Mouse (Mus musculus) megakaryocyte, adult 5-6 weeks (primary cell): ENCODE measurements around the gene Sh3bgrl3. TPM values are rescaled to one million over a fixed set of nuclear protein-coding genes. Genes with fewer than 3 reads are reported as not detected.

Experiments
- ATAC-seq: 2 replicates; pipeline ENCODE4 v1.8.0; 2016; ENCODE audit warnings: mild to moderate bottlenecking, inconsistent platforms; ENCODE audit not compliant: poor library complexity, severe bottlenecking
- total RNA-seq, 2 experiments: library from RNA; stranded (forward) in 1 of 2; stranded (reverse) in 1 of 2; fragments of 153-499, 151-499 nt in 1 of 2; fragments of 221-1000, 200-1000 nt in 1 of 2; gene quantifications; 2 replicates each; pipeline versions ENCODE4 v1.2.3 to v1.2.4; 2015 to 2017

The Sh3bgrl3 gene
- total RNA-seq, 2 experiments from 2014 or later: 523 to 1,305 TPM

GRCm38 (mm10) chr4:134113356-134113994 lies 15.1 kb downstream of the Sh3bgrl3 start:
- no peak for ATAC-seq

- no peak for ATAC-seq
Measured at GRCm38 (mm10) chr4:134112403-134112802, 16.2 kb downstream of the Sh3bgrl3 start.

DNA sequence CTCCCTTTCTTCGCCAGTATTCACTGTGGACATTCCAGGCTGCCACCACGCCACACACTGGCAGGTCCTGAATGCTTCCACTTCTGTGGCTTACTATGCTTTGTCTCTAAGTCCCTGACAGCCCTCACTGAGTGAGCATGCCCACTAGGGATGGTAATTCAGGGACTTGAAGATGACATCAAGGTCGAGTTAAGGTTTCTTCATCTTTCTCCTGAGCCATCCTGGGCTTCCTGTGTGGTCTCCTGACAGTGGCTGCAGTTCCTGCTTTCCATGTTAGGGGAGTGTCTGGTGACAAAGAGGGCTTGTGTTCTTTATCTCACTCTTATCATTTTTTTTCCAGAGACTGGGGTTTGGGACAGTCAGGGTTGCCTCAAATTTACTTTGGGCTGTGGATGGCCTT lies 17.9 kb downstream of the Sh3bgrl3 start:
- peak; percentile 59 for ATAC-seq

DNA sequence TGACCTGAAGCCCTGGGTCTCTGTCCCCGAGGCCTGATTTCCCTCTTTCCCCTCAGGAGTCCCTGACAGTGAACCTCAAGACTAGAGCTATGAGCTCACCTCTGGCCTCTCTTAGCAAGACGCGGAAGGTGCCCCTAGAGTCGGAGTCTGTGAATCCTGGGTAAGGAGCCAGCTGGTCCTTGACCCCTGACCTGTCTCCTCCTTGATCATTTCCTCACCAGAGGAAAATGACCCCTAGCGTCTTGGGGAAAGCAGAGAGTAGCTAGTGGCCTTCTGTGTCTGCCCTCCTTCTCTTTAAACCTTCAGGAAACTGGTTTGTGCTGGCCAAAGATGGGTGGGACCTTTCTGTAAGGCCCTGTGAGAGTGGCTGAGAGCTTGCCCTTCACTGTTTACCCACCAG lies 20.4 kb downstream of the Sh3bgrl3 start:
- no peak for ATAC-seq

GRCm38 (mm10) chr4:134107730-134108129 lies 20.9 kb downstream of the Sh3bgrl3 start:
- ATAC-seq: no peak

DNA sequence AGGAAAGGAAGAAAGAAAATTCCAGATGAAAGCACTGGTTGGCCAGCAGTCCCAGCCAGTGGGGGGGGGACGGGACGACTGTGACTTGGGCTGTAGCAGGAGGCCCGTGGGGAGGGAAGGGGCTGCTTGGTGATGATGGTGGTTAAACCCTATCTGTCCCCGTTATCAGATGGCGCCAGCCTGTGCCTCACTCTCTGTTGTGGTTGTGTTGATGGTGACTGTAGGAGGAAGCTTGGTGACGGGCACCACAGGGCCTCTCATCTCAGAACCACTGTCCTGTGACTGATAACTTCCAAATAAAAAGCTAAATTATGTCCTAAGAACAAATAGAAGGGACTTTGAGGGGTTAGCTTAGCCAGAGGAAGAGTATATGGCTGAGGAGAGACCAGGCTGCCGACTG lies 22.5 kb downstream of the Sh3bgrl3 start:
- peak; percentile 28; the same call in 1 of the 2 replicates for ATAC-seq

- ATAC-seq: peak; percentile 7; the same call in 1 of the 2 replicates
Measured at GRCm38 (mm10) chr4:134102742-134103119, 25.9 kb downstream of the Sh3bgrl3 start.

GRCm38 (mm10) chr4:134101979-134102741 lies 26.4 kb downstream of the Sh3bgrl3 start, which contains the start of gene Ubxn11:
Gene Ubxn11 (plus strand): TSS chr4:134102570.
- ATAC-seq: peak; percentile 80

DNA sequence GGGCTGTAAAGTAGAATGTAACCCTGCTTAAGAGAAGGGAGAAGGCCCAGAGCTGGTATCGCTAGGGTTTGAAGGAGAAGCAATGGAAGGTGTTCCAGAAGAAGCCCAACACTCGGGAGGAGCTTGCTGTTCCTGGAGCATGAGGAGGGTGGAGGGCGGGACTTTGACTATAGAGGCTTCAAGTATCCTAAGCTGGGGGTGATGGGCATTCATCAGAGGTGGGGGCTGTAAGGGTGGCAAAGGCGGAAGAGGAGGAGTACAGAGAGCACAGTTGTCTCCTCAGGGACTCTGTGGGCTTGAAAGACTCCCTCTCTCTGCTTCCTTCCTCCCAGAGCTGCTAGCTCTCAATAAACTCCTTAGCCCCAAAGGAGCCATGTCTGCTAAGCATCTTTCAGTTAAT lies 28.3 kb downstream of the Sh3bgrl3 start:
- ATAC-seq: no peak

- ATAC-seq: peak; percentile 72
Measured at GRCm38 (mm10) chr4:134098628-134099027, 30.0 kb downstream of the Sh3bgrl3 start.

DNA sequence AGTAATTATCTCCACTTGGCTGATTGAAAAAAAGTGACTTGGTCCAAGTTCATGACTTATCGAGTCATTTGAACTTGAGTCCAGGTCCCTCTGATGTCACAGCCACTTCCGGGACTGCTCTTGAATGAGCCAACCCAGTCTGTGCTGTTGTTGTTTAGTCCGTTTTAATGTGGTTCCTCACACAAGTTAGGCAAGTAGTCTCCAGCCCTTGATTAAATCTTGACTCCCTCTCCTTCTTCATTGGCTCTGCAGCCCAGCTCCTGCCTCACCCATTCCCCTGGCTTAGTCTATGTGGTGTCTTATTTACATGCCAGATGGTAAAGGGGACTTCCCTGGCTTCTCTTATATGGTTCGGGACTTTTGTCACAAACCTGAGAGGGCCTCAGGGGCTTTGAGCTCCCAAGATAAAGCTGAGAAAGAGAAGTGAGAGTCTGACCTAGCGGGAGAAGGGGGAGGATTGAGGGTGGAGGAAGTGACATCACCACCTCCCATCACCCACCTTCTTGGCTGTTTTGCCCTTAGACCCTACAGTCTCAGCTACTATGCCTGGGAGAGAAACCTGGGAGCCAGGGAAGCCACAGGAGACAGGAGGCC lies 31.5 kb downstream of the Sh3bgrl3 start:
- ATAC-seq: peak; percentile 46

- ATAC-seq: no peak
Measured at GRCm38 (mm10) chr4:134096120-134096519, 32.5 kb downstream of the Sh3bgrl3 start.

DNA sequence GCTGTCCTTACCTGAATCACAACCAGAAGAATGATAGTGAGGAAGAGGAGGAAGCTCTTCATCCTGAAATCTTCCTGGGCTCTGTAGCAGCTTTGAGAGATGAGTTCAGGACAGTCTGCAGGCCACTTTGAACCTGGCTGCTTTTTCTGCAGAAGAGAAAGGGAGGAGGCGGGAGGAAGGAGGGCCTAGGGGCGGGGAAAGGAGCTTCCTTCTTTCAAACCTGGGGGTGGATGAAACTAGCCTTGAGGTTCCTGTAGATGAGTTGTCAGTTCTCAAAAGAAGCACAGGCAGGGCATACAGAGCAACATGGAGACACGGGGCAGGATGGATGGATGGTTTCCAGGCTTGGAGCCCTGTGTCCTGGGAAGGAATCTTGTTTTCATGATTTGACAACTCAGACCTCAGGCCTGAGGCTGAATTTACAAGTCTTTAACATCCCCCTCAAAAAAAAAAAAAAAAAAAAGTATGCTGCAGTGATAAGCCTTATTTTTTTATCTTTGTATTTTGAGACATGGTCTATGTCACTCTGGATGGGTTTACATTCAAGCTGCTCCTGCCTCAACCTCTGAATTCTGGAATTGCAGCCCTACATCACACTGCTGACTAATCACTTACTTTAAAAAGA lies 33.6 kb downstream of the Sh3bgrl3 start, which contains the start of gene Cd52:
Gene Cd52, minus strand, starts transcription at position 160 of the 625 bp plus-strand sequence.
- ATAC-seq: peak; percentile 53

DNA sequence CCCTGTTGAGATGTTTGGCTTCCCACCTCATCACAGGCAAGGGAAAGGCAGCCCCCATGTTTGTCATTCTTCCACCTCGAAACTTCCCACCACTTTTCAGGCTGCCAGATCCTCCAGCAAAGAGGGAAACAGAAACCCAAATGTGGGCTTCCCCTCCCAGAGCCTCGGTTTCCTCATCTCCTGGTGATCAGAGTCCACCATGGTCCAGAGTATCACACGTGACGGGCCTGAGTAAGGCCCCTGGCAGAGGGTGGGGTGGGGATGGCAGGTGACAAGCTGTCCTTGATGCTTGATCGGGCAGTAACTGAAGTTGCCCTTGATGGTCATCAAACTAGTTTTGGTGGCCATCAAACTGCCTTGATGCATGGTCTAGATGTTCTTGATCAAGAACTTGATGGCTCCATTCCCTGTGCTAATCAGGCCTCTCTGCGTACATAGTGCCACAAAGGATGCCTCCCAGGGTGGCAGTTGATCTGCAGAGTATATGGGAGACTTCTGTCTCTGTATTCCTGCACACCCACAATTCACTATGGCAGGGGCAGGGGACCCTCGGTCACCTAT lies 34.5 kb downstream of the Sh3bgrl3 start:
- ATAC-seq: no peak

DNA sequence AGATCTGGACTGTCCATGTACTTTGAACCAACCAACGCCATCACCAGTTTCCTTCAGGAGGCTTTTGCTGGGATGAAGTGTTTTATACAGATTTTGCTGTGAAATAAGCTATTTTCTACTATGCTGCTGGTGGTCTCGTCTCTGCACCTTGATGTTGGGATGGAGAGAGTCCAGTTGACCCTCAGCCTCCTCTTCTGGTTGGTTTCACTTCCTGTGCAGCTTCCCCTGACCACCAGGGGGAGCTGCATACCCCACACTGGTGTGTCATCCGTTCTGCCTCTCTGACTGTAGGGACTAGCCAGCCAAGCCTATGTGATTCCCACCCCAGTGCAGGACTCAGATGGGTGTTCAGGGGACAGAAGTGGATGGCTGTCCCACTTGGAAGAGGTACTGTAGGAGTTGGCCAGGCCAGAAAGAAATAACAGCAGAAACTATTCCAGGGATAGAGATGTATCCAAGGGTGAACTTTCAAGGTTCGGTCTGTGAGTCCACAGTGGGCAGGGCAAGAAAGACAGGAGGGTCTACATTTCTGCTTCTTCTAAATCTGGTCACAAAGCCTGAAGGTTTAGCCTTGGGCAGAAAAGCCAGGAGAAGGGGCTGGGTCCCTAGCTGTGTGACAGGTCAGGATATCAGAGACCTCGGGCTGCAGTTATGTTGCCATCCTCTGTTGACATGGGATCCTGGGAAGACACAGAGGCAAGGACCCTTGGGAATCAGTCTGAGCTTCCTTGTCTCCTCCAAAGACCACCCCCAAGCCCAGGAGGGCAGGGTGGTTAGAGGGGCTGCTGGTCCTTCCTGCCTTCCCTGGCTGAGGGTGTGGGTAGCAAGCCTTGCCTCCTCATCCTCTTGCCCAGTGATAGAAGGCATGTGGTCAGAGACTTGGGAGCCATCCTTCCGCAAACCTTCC lies 36.0 kb downstream of the Sh3bgrl3 start:
- peak; percentile 47 for ATAC-seq

DNA sequence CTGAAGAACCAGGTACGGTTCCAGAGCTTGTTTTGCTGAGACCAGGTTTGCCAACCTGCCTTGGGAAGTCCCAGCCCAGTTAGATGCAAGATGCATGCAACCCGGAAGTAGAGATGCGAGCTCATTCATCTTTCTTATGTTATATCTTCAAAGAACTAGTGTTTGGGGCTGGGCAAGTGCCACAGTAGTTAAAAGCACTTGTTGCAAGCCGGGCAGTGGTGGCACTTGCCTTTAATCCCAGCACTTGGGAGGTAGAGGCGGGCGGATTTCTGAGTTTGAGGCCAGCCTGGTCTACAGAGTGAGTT lies 37.4 kb downstream of the Sh3bgrl3 start:
- ATAC-seq: no peak

GRCm38 (mm10) chr4:134090521-134091224 lies 37.9 kb downstream of the Sh3bgrl3 start:
- ATAC-seq: no peak

DNA sequence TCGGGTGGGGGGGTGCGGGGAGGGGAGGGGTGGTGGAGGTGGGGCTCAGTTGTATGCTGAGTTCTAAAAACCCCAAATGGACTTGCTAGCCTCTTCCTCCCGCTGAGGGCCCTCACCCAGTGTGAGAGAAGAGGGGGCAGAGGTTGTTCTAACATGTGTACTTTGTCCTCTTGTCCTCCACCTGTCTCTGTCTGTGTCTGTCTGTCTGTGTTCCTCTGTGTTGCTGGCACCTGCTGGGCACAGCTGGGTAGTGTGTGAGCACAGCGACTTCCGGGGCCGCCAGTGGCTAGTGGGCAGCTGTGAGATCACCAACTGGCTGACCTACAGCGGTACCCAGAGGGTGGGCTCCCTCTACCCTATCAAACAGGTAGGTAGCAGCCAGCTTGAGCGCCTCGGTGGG lies 39.6 kb downstream of the Sh3bgrl3 start:
- no peak for ATAC-seq

GRCm38 (mm10) chr4:134087412-134087811 lies 41.2 kb downstream of the Sh3bgrl3 start:
- ATAC-seq: peak; percentile 99

GRCm38 (mm10) chr4:134084999-134085398 lies 43.6 kb downstream of the Sh3bgrl3 start:
- no peak for ATAC-seq
